25 mouse cellular contexts compared by ENCODE assay signal in the genomic region with DNA sequence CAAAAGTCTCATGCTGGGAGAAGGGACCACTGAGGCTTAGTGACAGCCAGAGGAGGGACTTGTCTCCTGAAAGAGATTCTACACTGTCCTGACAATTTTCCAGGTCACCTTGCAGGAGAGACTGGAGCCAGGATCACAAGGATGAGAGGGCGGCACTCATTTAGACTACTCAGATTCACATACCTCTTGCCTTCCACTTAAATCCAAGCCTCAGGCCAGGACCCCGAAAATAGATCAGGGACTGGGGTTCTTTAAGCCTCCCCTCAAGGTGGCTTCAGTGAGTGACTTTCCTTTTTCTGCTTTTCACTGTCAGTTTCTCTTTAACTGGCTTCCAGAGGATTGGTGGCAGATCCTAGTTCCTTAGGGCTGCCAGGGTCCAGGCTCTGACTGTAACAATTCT.
A peak's percentile ranks its signal among the peaks of the same experiment; 100 is the strongest.
DNase-seq lines count a peak whose midpoint lies in the region; ATAC-seq lines count a peak whose summit lies in the region.
"Had no signal": no experiment of that assay in that cellular context is flagged by ENCODE, and none has a peak within 500 bp of the region (broad histone marks: within the 10 kb centered on the region; RNA-seq: fewer than 3 reads in every experiment).

No protein-coding gene starts in this region.

- no peak overlapping the region for H3K9ac ChIP-seq in limb, embryonic 12.5 days (replicated peaks)
- H3K9ac ChIP-seq: forebrain, embryonic 13.5 days; hindbrain, embryonic 12.5 days; intestine, embryonic 15.5 days; liver, embryonic 12.5 days; liver, postnatal 0 days; neural tube, embryonic 13.5 days had no signal

- H3K27ac ChIP-seq in heart, embryonic 10.5 days = peak overlapping the region; percentile 79
- H3K27ac ChIP-seq in limb, embryonic 12.5 days = no peak overlapping the region
- no peak overlapping the region for H3K27ac ChIP-seq in limb, embryonic 10.5 days
- H3K27ac ChIP-seq: forebrain, embryonic 13.5 days; hindbrain, embryonic 12.5 days; hindbrain, postnatal 0 days; intestine, embryonic 15.5 days; kidney, postnatal 0 days; liver, embryonic 12.5 days; neural tube, embryonic 13.5 days had no signal

- no peaks in the 10 kb centered on the region for H3K9me3 ChIP-seq in heart, embryonic 10.5 days
- no peaks in the 10 kb centered on the region for H3K9me3 ChIP-seq in limb, embryonic 12.5 days
- no peaks in the 10 kb centered on the region for H3K9me3 ChIP-seq in limb, embryonic 10.5 days (replicated peaks)
- H3K9me3 ChIP-seq: forebrain, embryonic 13.5 days; hindbrain, embryonic 12.5 days; intestine, embryonic 15.5 days; liver, embryonic 12.5 days; neural tube, embryonic 13.5 days had no signal

- H3K4me2 ChIP-seq in limb, embryonic 12.5 days = 0 out of 2 replicates have a peak overlapping the region, but pooled peaks have one; percentile 18
- H3K4me2 ChIP-seq: forebrain, embryonic 13.5 days; hindbrain, embryonic 12.5 days; intestine, embryonic 15.5 days; liver, embryonic 12.5 days; midbrain, embryonic 11.5 days; neural tube, embryonic 13.5 days had no signal

- no peaks in the 10 kb centered on the region for H3K27me3 ChIP-seq in heart, embryonic 10.5 days (ENCODE audit: insufficient read depth, poor library complexity, severe bottlenecking)
- H3K27me3 ChIP-seq in limb, embryonic 12.5 days = peaks cover 42% of the 10 kb centered on the region
- peaks cover 68% of the 10 kb centered on the region for H3K27me3 ChIP-seq in limb, embryonic 10.5 days (ENCODE audit: low read depth, poor library complexity, severe bottlenecking)
- H3K27me3 ChIP-seq: forebrain, embryonic 13.5 days; hindbrain, embryonic 12.5 days; intestine, embryonic 15.5 days; liver, embryonic 12.5 days; neural tube, embryonic 13.5 days had no signal

- DNase-seq in frontal cortex, postnatal 25 days (ENCODE audit: low spot score in 2 of 2) = no peak
- DNase-seq in heart, embryonic 10.5 days (ENCODE audit: low spot score) = no peak
- no peak for DNase-seq in heart, postnatal 25 days (ENCODE audit: low spot score)
- no peak for DNase-seq in limb, embryonic 10.5 days (ENCODE audit: low spot score)
- no peak for DNase-seq in gastrocnemius, postnatal 14 days
- DNase-seq: adrenal gland, adult 8-10 months; cerebellum, adult 9-10 months; cerebellum, postnatal 36 days; kidney, adult 8-10 months; layer of hippocampus, postnatal 36 days; liver, postnatal 0 days; lung, postnatal 36 days; thymus, adult 2 months; thymus, postnatal 36 days had no signal

- intact Hi-C loops in heart, postnatal 25 days (cut with DNase I) = loop anchor here (5.0 kb wide), 2 partner anchors 91 to 441 kb away; no protein-coding TSS in a partner anchor
- intact Hi-C loops in gastrocnemius, postnatal 14 days (cut with DNase I; ENCODE audit: low total_unique reads) = no loop called here

- H3K4me1 ChIP-seq in heart, embryonic 10.5 days = peaks cover 47% of the 10 kb centered on the region
- peaks cover 37% of the 10 kb centered on the region for H3K4me1 ChIP-seq in limb, embryonic 12.5 days (replicated peaks)
- H3K4me1 ChIP-seq in limb, embryonic 10.5 days = peaks cover 39% of the 10 kb centered on the region
- H3K4me1 ChIP-seq: intestine, embryonic 15.5 days had no signal

- 0 out of 2 replicates have a peak overlapping the region, but pooled peaks have one; percentile 16 for H3K4me3 ChIP-seq in heart, embryonic 10.5 days
- no peak overlapping the region for H3K4me3 ChIP-seq in limb, embryonic 12.5 days (replicated peaks)
- no peak overlapping the region for H3K4me3 ChIP-seq in limb, embryonic 10.5 days
- H3K4me3 ChIP-seq: forebrain, embryonic 13.5 days; hindbrain, embryonic 12.5 days; intestine, embryonic 15.5 days; liver, embryonic 12.5 days; neural tube, embryonic 13.5 days had no signal

- 38% methylated on average over 2 of the region's 2 CpGs for whole genome bisulfite sequencing in heart, embryonic 10.5 days
- 78% methylated on average over 2 of the region's 2 CpGs for WGBS in limb, embryonic 12.5 days
- 82% methylated on average over 2 of the region's 2 CpGs for WGBS in limb, embryonic 10.5 days

- peak; percentile 20 for ATAC-seq in frontal cortex, adult (ENCODE audit: low TSS enrichment)
- no peak for ATAC-seq in limb, embryonic 12.5 days (ENCODE audit: insufficient number of reproducible peaks, insufficient read depth, low FRiP score, low TSS enrichment, low read depth)
- ATAC-seq: hindbrain, postnatal 0 days; intestine, embryonic 15.5 days; liver, embryonic 12.5 days; liver, postnatal 0 days had no signal

- no peaks in the 10 kb centered on the region for H3K36me3 ChIP-seq in heart, embryonic 10.5 days
- no peaks in the 10 kb centered on the region for H3K36me3 ChIP-seq in limb, embryonic 12.5 days
- no peaks in the 10 kb centered on the region for H3K36me3 ChIP-seq in limb, embryonic 10.5 days
- H3K36me3 ChIP-seq: G1E; hindbrain, embryonic 12.5 days; intestine, embryonic 15.5 days; liver, embryonic 12.5 days; neural tube, embryonic 13.5 days had no signal
